Mouse (Mus musculus) thymus, postnatal 25 days (tissue): ENCODE measurements around the gene Fam205a2.
"Not testable (repeated sequence)": the region's sequence is repeated elsewhere in the genome, so short reads cannot be mapped to it uniquely, and the experiment has no call there.

Source experiments
- DNase-seq: peaks from one replicate; pipeline ENCODE4 v3.0.0; 2022

Fam205a2 gene

GRCm38 (mm10) chr4:42528075-42528474 lies at the start of gene Fam205a2:
Gene Fam205a2, minus strand, starts transcription at chr4:42528175.
- not testable (repeated sequence) for DNase-seq
